Mouse (Mus musculus): ENCODE data around the gene Gm3625.

Gm3625 gene

DNA sequence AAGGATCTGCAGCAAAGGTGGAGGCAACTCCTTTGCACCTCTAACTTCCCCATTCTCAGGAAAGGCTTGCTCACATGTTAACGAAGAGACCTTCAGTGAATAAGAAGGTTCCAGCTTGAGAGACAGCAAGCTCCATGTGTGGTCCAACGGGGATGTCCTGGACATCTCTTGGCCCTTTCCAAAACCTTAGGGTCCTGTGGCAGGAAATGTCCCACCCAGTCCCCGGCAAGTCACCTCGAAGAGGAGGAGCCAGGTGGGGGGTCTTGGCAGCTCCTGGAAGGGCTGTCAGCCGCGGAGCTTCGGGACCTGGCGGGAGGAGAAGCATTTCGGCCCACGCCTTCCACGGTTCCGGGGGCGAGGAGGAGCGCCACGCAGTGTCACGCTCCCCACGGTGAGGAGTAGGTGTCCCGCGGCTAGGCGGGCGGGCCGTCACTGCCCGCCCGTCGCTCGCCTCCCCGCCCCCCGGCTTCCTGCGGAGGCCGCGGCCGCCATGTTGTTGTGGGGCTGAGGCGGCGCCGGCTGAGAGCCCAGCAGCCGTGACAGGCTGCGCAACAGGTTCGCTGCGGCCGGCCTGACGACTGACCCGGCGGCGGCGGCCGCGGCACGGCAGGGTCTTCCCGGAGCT is at the start of gene Gm3625, which contains the start of gene Itsn2:
Gm3625 (minus strand) TSS at position 387 of the 625 bp plus-strand sequence.
Itsn2 (plus strand) TSS at position 98 of the 625 bp plus-strand sequence.
- DNase-seq (ENCODE audit: low spot score in 2 of 2), result peak; percentile 66 to 77

DNA sequence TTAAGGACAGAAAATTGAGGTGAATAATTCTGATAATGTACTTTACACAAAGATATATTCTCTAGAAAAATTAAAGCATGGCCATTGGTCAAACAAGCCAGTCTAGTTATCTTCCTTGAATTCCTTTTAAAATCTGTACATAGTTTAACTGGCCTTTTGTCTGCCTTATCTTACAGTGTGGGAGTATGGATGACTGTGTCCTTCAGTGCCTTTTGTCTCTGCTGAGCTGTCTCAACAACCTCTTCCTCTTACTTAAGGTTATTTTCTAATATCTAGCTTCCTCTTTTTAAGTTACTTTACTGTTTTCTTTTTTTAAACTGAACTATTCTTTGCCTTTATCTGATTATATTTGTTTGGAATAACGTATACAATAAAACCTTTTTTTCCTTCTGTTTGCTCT is 48.0 kb upstream of the Gm3625 start:
- DNase-seq (ENCODE audit: low spot score in 2 of 2), result no peak

DNA sequence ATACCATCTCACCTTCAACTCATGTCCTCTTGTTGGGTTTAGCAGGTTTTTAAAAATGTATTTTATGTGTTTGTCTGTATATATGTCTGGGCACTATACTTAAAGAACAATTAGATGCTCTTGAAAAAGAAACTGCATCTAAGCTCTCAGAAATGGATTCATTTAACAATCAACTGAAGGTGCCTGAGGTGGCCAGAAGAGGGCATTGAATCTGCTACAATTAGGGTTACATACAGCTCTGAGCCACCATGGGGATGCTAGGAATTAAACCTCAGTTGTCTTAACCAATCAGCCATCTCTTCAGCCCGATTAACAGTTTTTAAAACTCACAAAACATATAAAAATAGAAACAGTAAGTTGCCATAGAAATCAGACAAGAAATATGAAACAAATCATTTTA is 45.7 kb upstream of the Gm3625 start:
- DNase-seq (ENCODE audit: low spot score in 2 of 2), result no peak

DNA sequence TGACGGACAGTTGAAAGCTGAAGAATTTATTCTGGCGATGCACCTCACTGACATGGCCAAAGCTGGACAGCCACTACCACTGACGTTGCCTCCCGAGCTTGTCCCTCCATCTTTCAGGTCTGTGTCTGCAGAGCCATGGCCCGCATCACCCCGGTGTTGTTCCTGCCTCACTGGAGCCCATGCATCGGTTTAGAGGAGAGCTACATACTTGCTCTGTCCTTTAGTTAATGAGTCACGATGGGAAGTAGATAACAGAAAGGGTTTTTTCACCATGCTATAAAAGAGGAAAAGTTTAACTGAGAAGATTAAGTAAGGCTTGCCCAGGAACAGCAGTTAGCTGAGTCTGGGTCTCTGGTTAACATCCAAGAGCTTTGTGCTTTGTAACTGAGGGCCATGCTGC is 40.2 kb upstream of the Gm3625 start:
- no peak for DNase-seq (ENCODE audit: low spot score in 2 of 2)

DNA sequence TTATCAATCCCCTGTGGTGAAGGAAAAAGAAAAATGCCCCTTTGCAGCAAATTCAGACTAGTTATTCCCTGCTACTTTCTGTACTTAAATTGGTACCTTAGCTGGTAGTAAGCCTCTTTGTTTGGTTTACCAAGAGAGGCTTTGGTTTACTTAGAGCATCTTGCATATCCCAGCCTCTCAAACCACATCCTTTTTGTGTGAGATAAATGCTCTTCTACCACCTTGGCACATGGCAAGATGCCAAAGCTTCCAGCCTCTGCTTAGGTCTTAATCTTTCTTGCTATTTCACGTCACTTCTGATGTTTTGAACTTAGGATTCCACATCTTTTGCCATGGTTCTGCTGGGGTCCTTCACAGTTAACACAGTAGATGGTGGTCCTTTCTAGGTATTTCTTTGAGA is 31.5 kb upstream of the Gm3625 start:
- peak in 1 of 2 experiments; percentile 17 for DNase-seq (ENCODE audit: low spot score in 2 of 2)

DNA sequence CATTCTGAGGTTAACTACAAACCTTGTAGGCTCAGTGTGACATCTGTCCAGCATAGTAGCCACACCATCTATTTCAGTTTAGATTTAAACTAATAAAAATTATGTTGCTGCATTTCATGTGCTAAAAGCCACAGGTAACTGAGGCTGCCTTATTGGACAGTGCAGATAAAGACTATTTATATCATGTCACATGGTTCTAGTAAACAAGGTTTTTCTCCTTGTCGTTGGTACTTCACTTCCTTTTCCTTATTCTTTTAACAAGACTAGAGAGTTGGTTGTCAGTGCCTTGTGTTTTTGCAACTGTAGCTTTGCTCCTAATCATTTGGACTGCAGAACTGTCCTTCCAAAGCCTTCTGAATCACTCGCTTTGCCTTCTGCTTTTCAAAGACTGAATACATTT is 22.0 kb upstream of the Gm3625 start:
- no peak for DNase-seq (ENCODE audit: low spot score in 2 of 2)

DNA sequence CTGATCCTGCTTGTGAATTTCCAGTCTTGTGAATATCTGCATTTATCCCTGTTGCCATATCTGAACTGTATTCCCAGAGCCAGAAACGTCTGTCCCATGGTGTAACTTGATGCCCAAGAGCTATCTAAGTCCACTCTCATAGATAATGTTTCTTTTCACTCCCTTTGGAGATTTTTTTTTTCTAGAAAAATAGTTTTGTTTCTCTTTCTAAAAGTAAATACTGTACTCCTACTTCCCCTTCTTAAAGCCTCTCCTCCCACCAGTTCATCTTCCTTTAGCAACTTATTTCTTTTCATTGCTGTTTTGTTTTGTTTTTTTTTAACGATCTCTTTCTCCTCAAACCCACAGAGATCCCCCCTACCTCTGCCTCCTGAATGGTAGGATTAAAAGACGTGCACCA is 13.9 kb upstream of the Gm3625 start:
- no peak for DNase-seq (ENCODE audit: low spot score in 2 of 2)

DNA sequence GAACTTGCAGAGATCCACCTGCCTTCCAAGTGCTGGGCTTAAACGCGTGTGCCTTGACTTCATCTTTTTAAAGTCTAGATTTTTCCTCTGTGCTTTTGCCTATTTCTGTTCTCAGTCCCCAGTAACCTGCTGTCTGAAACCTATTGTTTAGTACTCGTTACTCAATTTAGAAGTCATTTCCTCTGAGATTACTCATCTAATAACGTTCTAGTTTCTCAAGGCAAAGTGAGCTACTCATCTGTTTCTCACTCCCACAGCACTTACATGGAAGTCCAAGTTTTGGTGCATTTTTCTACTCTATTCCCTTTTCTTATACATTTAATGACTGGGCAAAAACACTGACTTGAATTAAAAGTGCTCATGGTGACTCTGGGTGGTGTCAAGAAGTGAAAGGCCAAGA is 7.0 kb upstream of the Gm3625 start:
- DNase-seq (ENCODE audit: low spot score in 2 of 2), result no peak

DNA sequence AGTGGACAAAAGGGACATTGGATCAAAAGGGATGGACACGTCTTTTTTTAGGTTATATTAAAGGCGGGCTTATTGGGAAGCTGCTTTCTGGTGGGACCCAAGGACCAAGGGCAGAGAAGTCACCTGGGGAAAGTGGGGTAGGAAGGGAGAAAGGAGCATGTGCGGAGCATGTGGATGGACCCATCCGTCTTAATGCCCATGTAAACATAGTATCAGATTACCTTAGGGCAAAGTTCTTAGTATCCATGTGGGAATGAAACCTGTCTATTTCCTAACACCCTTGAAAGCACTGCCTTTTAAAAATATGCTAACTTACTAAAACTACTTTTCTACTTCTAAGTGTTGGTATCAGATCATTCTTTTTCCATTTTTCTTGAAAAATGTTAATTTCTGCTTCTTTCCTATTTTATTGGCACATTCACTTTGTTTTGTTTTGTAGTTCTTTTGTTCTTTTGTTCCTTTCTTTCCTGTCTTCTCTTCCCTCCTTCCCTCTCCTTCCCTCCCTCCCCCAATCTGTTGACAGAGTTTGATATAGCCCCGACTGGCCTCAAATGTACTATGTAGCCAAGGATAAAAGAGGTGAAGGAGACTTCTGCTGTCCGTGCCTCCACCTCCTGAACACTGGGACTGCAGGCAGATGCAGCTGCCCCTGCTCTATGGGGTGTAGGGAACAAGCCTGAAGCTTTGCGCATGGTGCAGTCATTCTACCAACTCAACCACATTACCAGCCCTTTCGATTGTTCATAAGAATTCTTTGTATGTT is 6.1 kb upstream of the Gm3625 start:
- no peak for DNase-seq (ENCODE audit: low spot score in 2 of 2)

DNA sequence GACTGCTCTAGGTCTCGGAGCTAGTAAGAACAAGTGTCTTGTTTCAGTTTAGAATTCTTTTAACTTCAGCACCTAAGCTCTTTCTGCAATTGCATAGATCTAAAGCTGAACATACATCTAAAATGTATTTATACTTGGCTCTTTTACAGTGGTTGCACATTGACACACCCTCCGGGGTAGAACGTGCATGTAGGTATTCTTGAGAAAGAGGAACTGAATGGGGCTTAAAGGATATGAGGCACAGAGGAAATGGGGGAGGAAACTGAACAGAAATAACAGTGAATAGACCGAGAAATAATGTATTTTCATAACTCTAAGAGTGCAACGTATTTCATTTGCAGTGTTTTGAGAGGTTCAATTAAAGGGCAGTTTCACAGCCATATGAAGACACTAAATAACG is 2.3 kb upstream of the Gm3625 start:
- DNase-seq (ENCODE audit: low spot score in 2 of 2), result peak in 1 of 2 experiments; percentile 50

DNA sequence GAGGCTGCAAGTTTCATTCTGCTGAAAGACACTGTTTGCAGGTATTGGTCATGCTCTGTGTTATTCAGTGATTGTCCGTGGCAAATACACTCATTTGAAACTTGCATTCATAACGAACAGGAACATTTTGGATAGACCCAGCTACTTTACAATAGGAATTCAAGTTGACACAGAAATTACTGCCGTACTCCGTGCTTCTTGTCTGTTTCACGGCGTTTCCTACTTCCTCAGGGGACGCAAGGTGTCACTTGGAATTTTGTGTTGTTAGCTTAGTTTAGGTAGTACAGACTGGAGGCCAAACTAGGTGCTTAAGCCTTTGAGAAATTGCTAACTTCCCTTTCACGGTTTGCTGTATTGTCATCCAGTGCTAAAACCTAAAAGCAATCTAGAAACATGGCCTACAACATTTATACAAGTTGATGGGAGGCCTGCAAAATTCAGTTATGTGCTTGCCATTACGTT is 1.2 kb upstream of the Gm3625 start:
- DNase-seq (ENCODE audit: low spot score in 2 of 2), result no peak

DNA sequence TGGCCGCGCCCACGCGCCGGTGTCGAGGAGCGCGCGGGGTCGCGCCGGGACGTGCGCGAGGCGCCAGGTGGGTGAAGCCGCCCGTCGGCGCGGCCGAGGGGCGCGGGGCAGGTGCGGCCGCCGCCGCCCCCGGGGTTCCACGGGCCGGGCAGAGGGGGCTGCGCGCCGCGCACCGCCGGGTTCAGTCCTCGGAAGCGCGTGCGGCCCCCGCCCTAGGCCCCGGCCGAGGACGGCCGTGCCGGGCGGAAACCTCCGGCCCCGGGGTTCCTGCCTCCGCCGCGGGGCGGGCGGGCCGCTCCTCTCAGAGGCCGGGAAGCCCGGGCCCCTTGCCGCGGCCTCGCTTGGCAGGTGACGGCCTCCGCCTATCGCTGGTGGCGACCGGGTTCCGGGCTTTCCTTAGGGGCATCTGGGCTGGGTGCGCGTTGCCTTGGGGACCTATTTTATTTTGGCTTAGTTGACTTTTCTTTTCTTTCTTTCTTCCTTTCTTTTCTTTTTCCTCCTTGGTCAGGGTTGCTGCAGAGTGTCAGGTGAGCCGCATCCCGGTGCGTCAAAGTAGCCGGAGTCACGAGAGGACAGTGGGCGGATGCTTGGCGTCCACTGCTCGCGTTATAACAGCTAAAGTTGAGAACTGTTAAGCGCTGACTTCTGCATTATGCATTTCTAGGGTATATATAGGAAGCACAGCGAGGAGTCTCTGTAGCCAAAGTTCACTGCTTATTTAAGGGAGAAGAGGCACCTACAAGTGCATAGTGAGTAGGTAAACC is 621 bp upstream of the Gm3625 start:
- DNase-seq (ENCODE audit: low spot score in 2 of 2), result peak; percentile 55 to 76

DNA sequence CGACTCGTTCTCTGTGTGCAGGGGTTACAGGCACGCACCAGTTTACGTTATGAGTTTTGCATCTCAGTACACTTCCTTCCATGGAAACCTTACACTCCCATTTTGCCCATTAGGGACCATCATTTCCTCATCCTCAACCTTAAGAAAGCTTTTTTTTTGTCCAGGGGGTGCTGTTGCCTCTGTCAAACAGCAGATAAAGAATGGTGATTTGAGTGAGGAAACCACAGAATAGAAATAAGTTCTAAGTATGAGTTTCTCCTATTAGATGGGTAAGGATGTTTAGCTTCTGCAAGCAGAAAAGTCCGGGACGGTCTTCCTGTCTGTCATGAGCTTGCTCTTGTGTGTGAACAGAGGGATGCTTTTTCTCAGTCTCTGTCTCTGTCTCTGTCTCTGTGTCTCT is 702 bp downstream of the Gm3625 start:
- DNase-seq (ENCODE audit: low spot score in 2 of 2), result no peak

DNA sequence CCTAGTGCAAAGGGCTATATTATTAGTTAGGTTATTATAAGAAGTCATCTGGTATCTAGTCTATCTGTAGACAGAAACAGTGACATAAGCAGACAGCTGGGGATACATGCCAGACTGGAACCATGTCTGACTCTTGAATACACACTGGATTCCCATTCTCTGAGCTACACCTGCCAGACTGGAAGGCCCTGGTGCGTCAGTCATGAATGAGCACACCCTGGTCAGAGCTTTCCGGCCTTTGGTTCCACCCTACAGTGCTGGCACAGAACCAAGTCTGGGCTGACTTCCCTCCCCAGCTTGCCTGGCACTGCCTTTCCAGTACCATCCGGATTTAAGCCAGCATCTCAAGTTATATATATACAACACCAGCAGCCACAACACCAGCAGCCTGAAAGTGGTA is 4.1 kb downstream of the Gm3625 start:
- DNase-seq (ENCODE audit: low spot score in 2 of 2), result no peak

DNA sequence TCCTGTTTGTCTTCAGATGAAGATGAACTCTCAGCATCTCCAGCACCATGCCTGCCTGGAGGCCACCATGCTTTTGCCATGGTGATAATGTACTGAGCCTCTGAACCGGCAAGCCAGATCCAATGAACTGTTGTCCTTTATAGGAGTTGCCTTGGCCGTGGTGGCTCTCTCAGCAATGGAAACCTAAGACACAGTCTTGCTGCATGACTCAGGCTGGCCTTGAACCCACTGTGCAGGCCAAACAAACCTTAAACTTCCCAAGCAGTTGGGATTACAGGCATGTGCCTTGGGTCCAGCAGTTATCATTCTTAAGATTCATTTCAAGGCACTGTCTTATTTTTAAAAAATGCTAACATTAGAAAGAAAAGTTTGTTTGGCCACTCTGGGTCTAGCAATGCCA is 4.9 kb downstream of the Gm3625 start:
- no peak for DNase-seq (ENCODE audit: low spot score in 2 of 2)

DNA sequence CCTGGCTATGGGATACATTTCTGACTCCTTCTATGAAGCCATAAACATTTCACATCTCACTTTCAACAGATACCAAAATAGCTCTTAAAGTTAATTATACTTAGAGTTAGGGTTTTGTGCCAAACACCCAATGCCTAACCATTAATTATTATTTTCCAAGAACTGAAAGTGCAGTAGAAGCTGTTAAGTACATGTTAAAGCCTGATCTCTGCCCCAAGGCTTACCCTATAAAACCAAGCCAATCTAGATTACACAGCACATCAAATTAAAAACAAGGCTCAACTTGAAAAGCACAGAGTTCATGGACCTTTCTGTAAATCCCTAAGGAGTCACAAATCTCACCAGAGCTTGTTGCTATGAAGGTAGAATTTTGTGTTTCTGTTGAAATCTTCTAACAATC is 10.4 kb downstream of the Gm3625 start:
- DNase-seq (ENCODE audit: low spot score in 2 of 2), result no peak

DNA sequence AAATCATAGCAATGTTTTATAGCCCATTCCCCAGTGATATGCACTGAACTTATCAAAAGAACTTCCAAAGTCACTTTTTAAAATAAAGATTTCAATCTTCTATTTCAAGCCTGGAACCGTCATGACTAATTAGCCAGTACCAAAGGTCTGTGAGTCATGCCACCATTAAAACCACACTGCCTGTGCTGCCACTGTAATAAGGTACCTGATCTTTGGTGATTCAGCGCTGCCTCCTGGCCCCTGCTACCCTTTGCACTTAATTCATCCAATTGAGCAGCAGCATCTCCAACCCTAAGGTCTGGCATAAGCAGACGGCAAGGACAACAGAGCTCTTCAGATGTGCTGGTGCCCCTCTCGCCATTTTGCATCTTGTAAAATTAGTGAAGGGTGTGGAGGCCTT is 18.7 kb downstream of the Gm3625 start:
- no peak for DNase-seq (ENCODE audit: low spot score in 2 of 2)

DNA sequence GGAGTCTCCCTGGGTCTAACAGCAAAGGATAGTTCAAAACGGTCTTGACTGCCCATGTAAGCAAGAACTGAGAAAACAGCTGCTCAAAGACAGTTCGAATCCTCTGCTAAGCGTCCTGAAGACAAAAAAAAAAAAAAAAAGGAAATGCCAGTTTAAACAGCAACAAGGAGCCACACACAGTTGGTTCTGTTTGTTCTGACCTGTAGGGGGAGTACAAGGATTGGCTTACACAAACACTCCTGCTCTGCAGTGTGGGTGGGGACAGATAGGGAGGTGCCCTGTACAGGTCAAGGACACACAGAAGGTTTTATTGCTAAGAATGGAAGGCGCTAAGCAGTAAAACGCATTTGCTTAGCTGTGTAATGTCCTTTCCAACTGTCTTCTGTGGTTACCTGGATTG is 20.9 kb downstream of the Gm3625 start:
- DNase-seq (ENCODE audit: low spot score in 2 of 2), result peak; percentile 46 to 61

DNA sequence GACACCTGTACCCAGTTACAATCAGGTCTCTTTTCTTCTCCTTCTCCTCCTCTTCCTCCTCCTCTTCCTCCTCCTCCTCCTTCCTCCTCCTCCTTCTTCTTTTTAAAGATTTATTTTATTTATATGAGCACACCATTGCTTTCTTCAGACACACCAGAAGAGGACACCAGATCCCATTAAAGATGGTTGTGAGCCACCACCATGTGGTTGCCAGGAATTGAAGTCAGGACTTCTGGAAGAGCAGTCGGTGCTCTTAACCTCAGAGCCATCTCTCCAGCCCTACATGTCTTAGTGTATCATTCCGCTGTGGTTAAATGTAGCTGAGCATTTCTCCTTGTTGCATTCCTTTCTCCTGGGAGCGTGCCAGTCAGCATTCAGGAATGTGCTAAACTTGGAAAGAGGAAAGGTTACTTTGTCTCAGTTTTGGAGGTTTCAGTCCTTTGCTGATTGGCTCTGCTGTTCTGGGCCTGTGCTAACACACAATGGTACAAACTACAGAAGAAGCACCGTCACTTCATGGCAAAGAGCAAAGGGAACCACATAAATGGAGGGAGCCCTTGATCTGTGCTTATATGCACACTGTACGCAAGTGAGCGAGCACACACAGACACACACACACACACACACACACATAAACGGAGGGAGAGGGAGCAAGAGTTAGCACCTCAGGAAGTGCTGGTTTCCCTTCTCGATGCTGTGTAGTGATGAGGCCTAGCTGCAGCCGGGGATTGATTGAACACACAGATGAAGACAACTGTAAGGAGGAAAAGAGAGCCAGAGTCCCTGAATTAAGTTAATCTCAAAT is 34.0 kb downstream of the Gm3625 start:
- DNase-seq (ENCODE audit: low spot score in 2 of 2), result no peak

DNA sequence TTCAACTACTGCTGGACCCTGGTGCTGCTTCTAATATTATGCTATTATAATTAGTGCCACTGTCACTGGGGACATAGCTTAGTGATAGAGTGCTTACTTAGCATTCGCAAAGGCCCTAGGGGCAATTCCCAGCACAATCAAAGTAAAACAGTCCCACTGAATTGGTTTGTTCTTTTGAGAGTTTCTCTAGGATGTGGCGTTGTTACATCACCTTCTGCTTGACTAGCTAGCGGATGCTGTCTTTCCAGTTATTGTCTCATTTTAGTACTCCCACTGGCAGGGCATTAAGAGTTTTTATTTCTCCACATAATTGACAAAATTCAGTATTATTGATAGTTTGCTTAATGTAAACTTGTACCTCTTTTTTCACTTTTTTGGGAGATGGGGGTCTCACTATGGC is 34.7 kb downstream of the Gm3625 start:
- no peak for DNase-seq (ENCODE audit: low spot score in 2 of 2)

DNA sequence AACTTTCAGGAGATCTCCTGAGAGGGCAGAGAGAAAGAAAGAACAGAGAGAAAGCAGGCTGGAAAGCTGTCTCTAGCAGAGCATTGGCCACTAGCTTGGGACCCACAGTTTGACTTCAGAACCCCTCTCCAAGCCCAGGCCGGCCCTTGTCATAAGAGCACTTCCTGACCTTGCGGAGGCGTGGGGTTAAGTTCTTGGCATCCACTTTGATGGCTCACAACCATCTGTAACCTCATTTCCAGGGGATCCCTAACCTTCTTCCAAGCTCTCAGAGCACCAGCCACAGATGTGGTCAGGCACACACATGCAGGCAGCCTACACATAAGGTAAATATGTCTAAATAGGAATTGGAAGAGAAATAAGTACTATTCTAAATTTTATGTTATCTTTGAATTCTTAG is 35.3 kb downstream of the Gm3625 start:
- DNase-seq (ENCODE audit: low spot score in 2 of 2), result no peak

DNA sequence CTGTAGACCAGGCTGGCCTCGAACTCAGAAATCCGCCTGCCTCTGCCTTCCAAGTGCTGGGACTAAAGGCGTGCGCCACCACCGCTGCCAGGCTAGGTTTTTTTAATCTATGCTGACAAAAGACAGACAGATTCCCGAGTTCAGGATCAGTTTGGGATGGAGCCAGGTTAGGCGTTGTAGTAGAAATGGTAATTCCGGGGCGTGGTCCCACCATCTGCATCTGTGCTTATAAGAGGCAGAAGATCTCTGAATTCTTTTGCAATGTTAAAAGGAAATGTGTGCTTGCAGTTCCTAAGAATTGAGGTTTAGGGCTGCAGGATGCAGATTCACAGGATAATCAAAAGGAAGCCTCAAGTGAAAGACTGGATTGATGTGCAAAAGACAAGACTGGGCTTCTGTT is 35.8 kb downstream of the Gm3625 start:
- no peak for DNase-seq (ENCODE audit: low spot score in 2 of 2)
